Mouse (Mus musculus) stomach, postnatal 0 days (tissue): Measurements from ENCODE around the gene Commd1. TPM values are rescaled to one million over a fixed set of nuclear protein-coding genes. Genes with fewer than 3 reads are reported as not detected.

Experiments used
- ATAC-seq: fragments of 200-750 bp; cut with Nextera tagmentation; 2 replicates; pipeline ENCODE4 v1.8.0; 2017; ENCODE audit not compliant: low FRiP score, low TSS enrichment
- DNase-seq: peaks from one replicate; pipeline ENCODE4 v3.0.0-alpha.2; 2016; ENCODE audit warnings: low spot score
- H3K27ac ChIP-seq: fragments of 300-500 bp; sonication (generic); replicated peaks from 2 replicates; pipeline ENCODE4 v1.5.1; 2014; ENCODE audit warnings: mild to moderate bottlenecking, control low read depth
- H3K27me3 ChIP-seq: fragments of 300-500 bp; sonication (generic); 2 replicates; pipeline ENCODE4 v1.6.1; 2014; ENCODE audit warnings: low read length; ENCODE audit not compliant: control insufficient read depth, insufficient read depth
- H3K36me3 ChIP-seq: fragments of 300-500 bp; sonication (generic); 2 replicates; pipeline ENCODE4 v1.6.1; 2014; ENCODE audit warnings: low read length, mixed read lengths; ENCODE audit not compliant: control insufficient read depth, insufficient read depth
- H3K4me1 ChIP-seq: fragments of 300-500 bp; sonication (generic); replicated peaks from 2 replicates; pipeline ENCODE4 v1.6.1; 2014; ENCODE audit warnings: antibody characterized with exemption; ENCODE audit not compliant: control insufficient read depth, insufficient read depth
- H3K4me2 ChIP-seq: fragments of 300-500 bp; sonication (generic); replicated peaks from 2 replicates; pipeline ENCODE4 v1.6.1; 2014; ENCODE audit warnings: low read depth, mild to moderate bottlenecking, control low read depth, moderate library complexity
- H3K4me3 ChIP-seq: fragments of 300-500 bp; sonication (generic); 2 replicates; pipeline ENCODE4 v1.5.1; 2014; ENCODE audit warnings: low read depth, low read length, control low read depth
- H3K9ac ChIP-seq: fragments of 300-500 bp; sonication (generic); 2 replicates; pipeline ENCODE4 v1.6.1; 2014; ENCODE audit warnings: mild to moderate bottlenecking, low read length, control low read depth, mixed read lengths
- H3K9me3 ChIP-seq: fragments of 300-500 bp; sonication (generic); 2 replicates; pipeline ENCODE4 v1.6.1; 2016; ENCODE audit warnings: low read length; ENCODE audit not compliant: control insufficient read depth
- CTCF ChIP-seq: IDR thresholded peaks from 2 replicates; pipeline ENCODE4 v1.5.1; 2016; ENCODE audit warnings: antibody characterized with exemption, low read depth, mild to moderate bottlenecking, moderate library complexity
- EP300 ChIP-seq: optimal IDR thresholded peaks from 2 replicates; pipeline ENCODE3; 2016; ENCODE audit warnings: antibody characterized with exemption
- WGBS: fragments of 180-500 bp; shearing (Covaris S2); extraction: QIAGEN DNeasy Blood & Tissue Kit; methylation state at CpG from one replicate; pipeline ENCODE4 v1.1.7; 2014; 5-methylcytosine and 5-hydroxymethylcytosine counted together
- polyA plus RNA-seq: library from polyadenylated mRNA; unstranded; fragments of >200 nt; fragmentation: Nextera tagmentation; extraction: Ambion mirVana; gene quantifications from 2 replicates; pipeline ENCODE4 v1.2.1, GENCODE M21; 2015

Gene Commd1
- polyA plus RNA-seq, 1 experiment from 2014 or later = 269 TPM

DNA sequence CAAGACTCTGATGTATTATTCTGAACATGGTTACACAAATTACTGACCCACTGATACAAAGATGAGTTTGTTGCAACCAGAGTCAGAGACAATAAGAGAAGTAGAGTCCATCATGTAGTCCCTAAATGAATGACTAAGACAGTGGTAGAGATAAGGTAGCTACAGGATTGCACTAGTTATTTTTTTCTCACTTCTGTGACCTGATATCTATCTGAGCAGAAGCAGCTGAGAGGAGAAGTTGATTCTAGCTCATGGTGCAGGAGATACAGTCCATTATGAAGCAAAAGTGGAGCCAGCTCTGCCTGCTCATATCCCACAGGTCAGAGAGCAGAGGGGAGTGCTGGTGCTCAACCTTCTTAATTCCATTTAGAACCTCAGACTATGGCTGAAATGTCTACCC is 50.0 kb downstream of the Commd1 start:
- DNase-seq (no peak), ATAC-seq (no peak)
- TF ChIP-seq CTCF = no peak
- H3K4me1 ChIP-seq = no peaks in the 10 kb centered on the region
- H3K27ac ChIP-seq = no peak overlapping the region
- H3K27me3 ChIP-seq = no peaks in the 10 kb centered on the region
- H3K9ac ChIP-seq = no peak overlapping the region
- H3K4me2 ChIP-seq = no peak overlapping the region
- no peak overlapping the region for H3K4me3 ChIP-seq
- H3K9me3 ChIP-seq = no peaks in the 10 kb centered on the region
- no peaks in the 10 kb centered on the region for H3K36me3 ChIP-seq

DNA sequence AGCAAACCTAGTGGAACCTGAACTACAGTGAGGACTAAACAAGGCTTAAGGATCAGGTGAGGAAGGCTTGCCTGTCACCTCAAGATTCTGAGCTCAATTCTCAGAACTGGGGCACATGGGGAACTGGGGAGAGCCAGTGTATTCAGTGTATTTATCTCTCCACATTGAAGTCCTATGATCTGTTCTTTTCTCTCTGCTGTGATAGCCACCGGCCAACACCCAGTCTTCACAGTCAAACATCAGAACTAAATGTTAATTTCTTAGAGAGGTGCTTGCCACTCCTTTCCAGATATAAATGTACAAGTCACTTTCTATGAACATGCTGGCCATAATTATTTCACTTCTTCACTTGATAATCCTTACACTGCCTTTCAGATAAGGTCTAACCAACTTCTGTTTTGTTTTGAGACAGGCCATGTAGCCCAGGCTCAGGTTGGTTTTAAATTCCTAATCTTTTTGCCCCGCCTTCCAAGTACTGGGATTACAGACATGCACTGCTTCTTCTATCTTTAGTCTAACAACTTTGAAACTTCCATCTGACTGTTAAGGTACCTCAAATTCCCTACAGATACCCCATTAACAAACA is 50.8 kb downstream of the Commd1 start:
- DNase-seq (no peak), ATAC-seq (no peak)
- Histone ChIP-seq H3K4me3 (no peak overlapping the region), H3K4me2 (no peak overlapping the region), H3K27me3 (no peaks in the 10 kb centered on the region), H3K9ac (no peak overlapping the region), H3K36me3 (no peaks in the 10 kb centered on the region), H3K4me1 (no peaks in the 10 kb centered on the region), H3K27ac (no peak overlapping the region), H3K9me3 (no peaks in the 10 kb centered on the region)
- whole genome bisulfite sequencing = 95% methylated on average over 2 of the region's 2 CpGs
- TF ChIP-seq EP300 (no peak), CTCF (no peak)

- WGBS = 57% methylated on average over 2 of the region's 2 CpGs
- no peaks in the 10 kb centered on the region for H3K9me3 ChIP-seq
- no peaks in the 10 kb centered on the region for H3K4me1 ChIP-seq
- no peak overlapping the region for H3K27ac ChIP-seq
- H3K4me3 ChIP-seq = no peak overlapping the region
- ATAC-seq (no peak), DNase-seq (no peak)
- H3K9ac ChIP-seq = no peak overlapping the region
- H3K36me3 ChIP-seq = no peaks in the 10 kb centered on the region
- no peaks in the 10 kb centered on the region for H3K27me3 ChIP-seq
- TF ChIP-seq EP300 (no peak), CTCF (no peak)
- no peak overlapping the region for H3K4me2 ChIP-seq
Observed at GRCm38 (mm10) chr11:22930129-22930528, 52.1 kb downstream of the Commd1 start.

GRCm38 (mm10) chr11:22928586-22929169 is 53.5 kb downstream of the Commd1 start:
- no peak overlapping the region for H3K4me3 ChIP-seq
- H3K9ac ChIP-seq = no peak overlapping the region
- H3K4me1 ChIP-seq = no peaks in the 10 kb centered on the region
- no peaks in the 10 kb centered on the region for H3K27me3 ChIP-seq
- no peak for TF ChIP-seq CTCF
- TF ChIP-seq EP300 = no peak
- no peak for DNase-seq
- no peak for ATAC-seq
- no peak overlapping the region for H3K4me2 ChIP-seq
- 58% methylated on average over 8 of the region's 8 CpGs for WGBS
- H3K27ac ChIP-seq = 0 out of 2 replicates have a peak overlapping the region, but pooled peaks have one; percentile 2
- H3K36me3 ChIP-seq = no peaks in the 10 kb centered on the region
- no peaks in the 10 kb centered on the region for H3K9me3 ChIP-seq

DNA sequence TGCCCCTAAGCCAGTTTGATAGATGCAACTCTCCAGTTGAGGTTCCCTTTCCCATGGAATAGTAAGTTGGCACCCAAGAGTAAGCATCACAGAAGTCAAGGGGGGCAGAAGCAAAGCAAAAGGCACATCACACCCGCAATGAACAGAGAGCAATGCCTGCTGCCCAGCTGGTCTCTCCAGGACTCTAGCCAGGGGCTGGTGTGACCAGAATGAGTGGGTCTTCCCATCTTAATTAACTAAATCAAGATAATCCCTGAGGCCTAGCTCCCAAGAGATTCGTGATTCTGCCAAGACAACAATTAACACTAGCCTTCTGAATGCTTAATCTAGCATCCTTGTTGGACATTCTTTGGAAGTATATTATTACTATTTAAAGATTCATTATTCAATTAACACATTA is 58.6 kb downstream of the Commd1 start:
- H3K36me3 ChIP-seq = no peaks in the 10 kb centered on the region
- H3K4me1 ChIP-seq = no peaks in the 10 kb centered on the region
- ATAC-seq (no peak), DNase-seq (no peak)
- H3K9me3 ChIP-seq = no peaks in the 10 kb centered on the region
- TF ChIP-seq EP300 (no peak), CTCF (no peak)
- H3K9ac ChIP-seq = no peak overlapping the region
- 91% methylated on average over 2 of the region's 2 CpGs for WGBS
- no peak overlapping the region for H3K27ac ChIP-seq
- H3K27me3 ChIP-seq = no peaks in the 10 kb centered on the region
- no peak overlapping the region for H3K4me3 ChIP-seq
- H3K4me2 ChIP-seq = no peak overlapping the region

DNA sequence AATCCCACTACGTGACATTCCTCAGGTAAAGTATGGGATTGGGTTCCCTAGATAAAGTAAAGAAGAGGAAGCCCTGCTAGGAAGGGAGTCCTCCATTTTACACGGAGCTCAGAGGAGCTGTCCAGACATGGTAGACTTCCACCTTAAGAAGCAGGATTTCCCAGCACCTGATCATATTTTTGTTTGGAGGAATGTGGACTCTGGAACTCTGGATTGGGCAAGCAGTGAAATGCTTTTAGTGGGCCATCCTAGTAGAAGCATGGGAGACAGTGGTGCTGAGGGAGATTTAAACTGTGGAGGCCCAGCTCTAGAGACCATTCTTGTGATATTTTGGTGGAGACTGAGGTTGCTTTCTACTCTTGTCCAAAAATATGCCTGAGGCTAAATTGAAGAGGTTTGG is 59.6 kb downstream of the Commd1 start:
- Histone ChIP-seq H3K9ac (no peak overlapping the region), H3K36me3 (no peaks in the 10 kb centered on the region), H3K4me2 (no peak overlapping the region), H3K27me3 (no peaks in the 10 kb centered on the region), H3K9me3 (no peaks in the 10 kb centered on the region), H3K4me1 (no peaks in the 10 kb centered on the region), H3K4me3 (no peak overlapping the region), H3K27ac (no peak overlapping the region)
- TF ChIP-seq CTCF (no peak), EP300 (no peak)
- DNase-seq = no peak
- no peak for ATAC-seq
- WGBS = 68% methylated on average over 2 of the region's 2 CpGs
